Mouse (Mus musculus) intestine, embryonic 15.5 days (tissue): ENCODE data around the gene Ncoa1. TPM values are rescaled to one million over a fixed set of nuclear protein-coding genes. Genes with fewer than 3 reads are reported as not detected.

Source experiments
- polyA plus RNA-seq: library from polyadenylated mRNA; unstranded; fragments of >200 nt; fragmentation: Nextera tagmentation; extraction: Ambion mirVana; gene quantifications from 2 replicates; pipeline ENCODE4 v1.2.1, GENCODE M21; 2015

The Ncoa1 gene
- polyA plus RNA-seq, 1 experiment from 2014 or later = 6.3 TPM

Other genes with a start within 250 kb of the Ncoa1 start
- 5.0 and 5.4 TPM in 2 replicates for gene Ptrhd1, start 243.2 kb downstream of the Ncoa1 start, polyA plus RNA-seq
- 10.9 and 12.8 TPM in 2 replicates for gene Cenpo, start 242.9 kb downstream of the Ncoa1 start, polyA plus RNA-seq
- gene Itsn2, start 115.5 kb upstream of the Ncoa1 start, polyA plus RNA-seq = 38.3 and 39.6 TPM in 2 replicates
- gene Gm3625, start 115.7 kb upstream of the Ncoa1 start, polyA plus RNA-seq = not detected in 2 replicates